Mouse (Mus musculus) embryonic facial prominence, embryonic 11.5 days (tissue): ENCODE measurements around the gene Prkaca. TPM values are rescaled to one million over a fixed set of nuclear protein-coding genes. Genes with fewer than 3 reads are reported as not detected.
A peak's percentile ranks its signal among the peaks of the same experiment; 100 is the strongest.

Experiments used
- ATAC-seq: fragments of 200-750 bp; cut with Nextera tagmentation; replicated peaks from 2 replicates; pipeline ENCODE4 v1.8.0; 2017; ENCODE audit warnings: low read depth; ENCODE audit not compliant: insufficient number of reproducible peaks, low FRiP score, low TSS enrichment
- DNase-seq: peaks from one replicate; pipeline ENCODE4 v3.0.0-alpha.2; 2015; ENCODE audit warnings: low spot score
- H3K27ac ChIP-seq: fragments of 300-500 bp; sonication (generic); replicated peaks from 2 replicates; pipeline ENCODE4 v1.5.1; 2014; ENCODE audit warnings: mild to moderate bottlenecking, low read depth, low read length, control low read depth
- H3K27me3 ChIP-seq: fragments of 300-500 bp; sonication (generic); 2 replicates; pipeline ENCODE4 v1.6.1; 2014; ENCODE audit warnings: mild to moderate bottlenecking, low read length, moderate library complexity, mixed read lengths; ENCODE audit not compliant: control insufficient read depth, insufficient read depth
- H3K36me3 ChIP-seq: fragments of 300-500 bp; sonication (generic); replicated peaks from 2 replicates; pipeline ENCODE4 v1.6.1; 2014; ENCODE audit warnings: low read depth, mild to moderate bottlenecking, low read length, moderate library complexity, mixed read lengths; ENCODE audit not compliant: control insufficient read depth, insufficient read depth
- H3K4me1 ChIP-seq: fragments of 300-500 bp; sonication (generic); 2 replicates; pipeline ENCODE4 v1.6.1; 2014; ENCODE audit warnings: low read length, mixed read lengths; ENCODE audit not compliant: control insufficient read depth, insufficient read depth
- H3K4me2 ChIP-seq: fragments of 300-500 bp; sonication (generic); 2 replicates; pipeline ENCODE4 v1.6.1; 2014; ENCODE audit warnings: low read depth, mild to moderate bottlenecking, control low read depth, low read length, moderate library complexity
- H3K4me3 ChIP-seq: fragments of 300-500 bp; sonication (generic); 2 replicates; pipeline ENCODE4 v1.5.1; 2014; ENCODE audit warnings: low read depth, low read length, control low read depth
- H3K9ac ChIP-seq: fragments of 300-500 bp; sonication (generic); replicated peaks from 2 replicates; pipeline ENCODE4 v1.6.1; 2014; ENCODE audit warnings: mild to moderate bottlenecking, control low read depth, low read length
- H3K9me3 ChIP-seq: fragments of 300-500 bp; sonication (generic); replicated peaks from 2 replicates; pipeline ENCODE4 v1.6.1; 2016; ENCODE audit warnings: mild to moderate bottlenecking, low read length, inconsistent platforms, mixed read lengths; ENCODE audit not compliant: control insufficient read depth
- WGBS: fragments of 180-500 bp; shearing (Covaris S2); extraction: QIAGEN DNeasy Blood & Tissue Kit; methylation state at CpG from one replicate; pipeline ENCODE4 v1.1.7; 2014; 5-methylcytosine and 5-hydroxymethylcytosine counted together
- polyA plus RNA-seq: library from polyadenylated mRNA; unstranded; fragments of >200 nt; fragmentation: Nextera tagmentation; extraction: Ambion mirVana; gene quantifications from 2 replicates; pipeline ENCODE4 v1.2.1, GENCODE M21; 2014

Prkaca gene
- polyA plus RNA-seq, 1 experiment from 2014 or later: 138 TPM

DNA sequence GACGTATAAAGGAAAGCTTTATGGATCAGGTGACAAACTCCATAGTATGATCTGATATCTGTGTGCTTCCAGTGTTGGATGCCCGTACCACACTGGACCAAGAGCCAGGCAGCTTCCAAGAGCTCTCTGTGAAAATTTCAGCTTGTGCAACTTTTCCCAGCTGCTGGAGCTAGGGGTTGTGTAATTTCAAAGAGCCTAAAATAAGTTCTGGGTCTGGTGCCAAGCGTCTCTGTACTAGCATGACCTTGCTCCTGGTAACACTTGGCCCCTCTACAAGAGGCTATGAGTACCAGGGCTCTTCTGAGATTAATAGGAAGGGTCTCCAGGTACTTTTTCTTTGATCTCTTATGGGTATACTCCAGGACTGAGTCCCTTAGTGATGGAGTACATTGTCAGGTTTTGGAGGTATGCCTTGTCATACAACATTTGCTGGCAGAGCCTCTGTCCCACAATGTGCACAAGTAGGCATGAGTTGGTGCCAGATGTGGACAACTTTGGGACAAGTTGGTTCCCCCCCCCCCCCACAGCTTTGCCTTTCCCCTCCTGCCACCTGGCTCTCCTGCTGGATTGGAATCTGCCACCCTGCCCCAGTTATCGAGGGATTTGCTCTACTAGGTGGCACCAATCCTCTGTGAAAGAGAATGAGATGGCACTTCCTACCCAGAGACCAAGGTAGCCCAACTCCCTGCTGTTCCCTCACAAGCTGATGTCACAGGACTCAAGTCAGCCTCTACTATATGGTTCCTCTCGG, 8.6 kb upstream of the Prkaca start:
- H3K36me3 ChIP-seq: no peaks in the 10 kb centered on the region
- no peaks in the 10 kb centered on the region for H3K4me1 ChIP-seq
- H3K4me3 ChIP-seq: no peak overlapping the region
- 84% methylated on average over 5 of the region's 5 CpGs for WGBS
- ATAC-seq: no peak
- H3K27me3 ChIP-seq: no peaks in the 10 kb centered on the region
- DNase-seq: no peak
- H3K27ac ChIP-seq: no peak overlapping the region
- no peaks in the 10 kb centered on the region for H3K9me3 ChIP-seq
- H3K9ac ChIP-seq: no peak overlapping the region
- no peak overlapping the region for H3K4me2 ChIP-seq

DNA sequence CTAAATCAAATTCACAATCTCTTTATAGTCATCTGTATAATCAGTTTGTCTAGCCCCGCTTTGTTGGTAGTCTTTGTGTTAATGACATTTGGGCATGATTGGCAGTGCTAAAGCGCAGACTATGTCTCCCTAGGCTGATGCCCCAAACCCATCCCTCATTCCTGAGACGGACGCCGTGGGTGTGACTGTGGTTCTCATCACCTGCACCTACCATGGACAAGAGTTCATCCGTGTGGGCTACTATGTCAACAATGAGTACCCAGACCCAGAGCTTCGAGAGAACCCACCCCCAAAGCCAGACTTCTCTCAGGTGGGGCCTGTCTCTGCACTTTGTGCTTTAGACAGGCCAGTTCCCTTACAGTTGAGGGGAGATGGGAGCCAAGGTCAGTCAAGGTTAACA, 5.1 kb upstream of the Prkaca start:
- peaks cover 3% of the 10 kb centered on the region; the same call in 1 of the 2 replicates for H3K36me3 ChIP-seq

DNA sequence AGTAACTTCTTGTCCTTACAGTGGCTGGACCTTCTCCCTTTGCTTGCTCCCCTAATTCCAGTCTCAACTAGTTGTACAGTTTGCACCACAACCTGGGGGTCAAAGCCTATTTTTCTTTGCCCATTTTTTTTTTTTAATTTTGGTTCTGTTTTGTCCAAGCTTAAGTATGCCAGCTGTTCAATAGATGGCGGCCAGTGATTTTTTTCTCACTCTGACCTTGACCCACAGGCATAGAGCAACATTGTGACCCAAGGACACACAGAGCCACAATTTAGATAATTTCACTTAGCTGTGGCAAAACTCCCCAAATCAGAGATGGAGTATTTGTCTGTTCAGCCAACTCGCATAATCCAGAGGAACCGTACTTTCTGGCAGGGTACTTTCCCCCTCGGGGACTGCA, 1.7 kb upstream of the Prkaca start:
- Histone ChIP-seq H3K27me3 (no peaks in the 10 kb centered on the region), H3K36me3 (peaks cover 3% of the 10 kb centered on the region; the same call in 1 of the 2 replicates), H3K4me3 (no peak overlapping the region), H3K27ac (no peak overlapping the region), H3K4me1 (no peaks in the 10 kb centered on the region; the same call in 1 of the 2 replicates), H3K4me2 (no peak overlapping the region), H3K9me3 (no peaks in the 10 kb centered on the region), H3K9ac (no peak overlapping the region)
- DNase-seq (no peak), ATAC-seq (no peak)
- WGBS: 89% methylated on average over 4 of the region's 4 CpGs

More for the DNA sequence above, 5.1 kb upstream of the Prkaca start:
- no peaks in the 10 kb centered on the region for H3K27me3 ChIP-seq
- H3K4me3 ChIP-seq: no peak overlapping the region
- no peaks in the 10 kb centered on the region for H3K9me3 ChIP-seq
- H3K4me1 ChIP-seq: no peaks in the 10 kb centered on the region
- ATAC-seq (no peak), DNase-seq (no peak)
- no peak overlapping the region for H3K27ac ChIP-seq
- no peak overlapping the region for H3K4me2 ChIP-seq
- WGBS: 89% methylated on average over 7 of the region's 7 CpGs
- no peak overlapping the region for H3K9ac ChIP-seq

DNA sequence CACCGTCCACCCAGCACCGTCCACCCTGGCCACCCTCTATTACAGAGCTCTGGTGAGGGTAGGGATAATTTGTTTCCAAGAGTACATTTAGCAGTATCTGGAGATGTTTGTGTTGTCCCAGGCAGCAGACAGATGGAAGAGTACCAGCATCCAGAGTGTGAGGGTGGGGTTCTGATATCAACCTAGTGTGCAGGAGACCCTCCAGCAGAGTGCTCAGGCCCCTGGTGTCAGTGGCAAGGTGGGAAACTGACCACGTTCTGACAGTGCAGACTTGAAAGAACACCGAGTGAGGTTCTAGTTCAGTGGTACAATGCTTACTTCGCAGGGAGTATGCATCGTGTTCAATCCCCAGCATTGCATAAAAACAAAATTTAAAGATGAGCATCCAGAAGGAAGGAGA, 1.1 kb upstream of the Prkaca start:
- Histone ChIP-seq H3K4me2 (peak overlapping the region; percentile 91), H3K4me3 (peak overlapping the region; percentile 90), H3K36me3 (peaks cover 3% of the 10 kb centered on the region; the same call in 1 of the 2 replicates), H3K27me3 (no peaks in the 10 kb centered on the region), H3K4me1 (no peaks in the 10 kb centered on the region; the same call in 1 of the 2 replicates), H3K9ac (no peak overlapping the region; the same call in 1 of the 2 replicates), H3K27ac (no peak overlapping the region), H3K9me3 (no peaks in the 10 kb centered on the region)
- DNase-seq (no peak), ATAC-seq (no peak)
- 74% methylated on average over 6 of the region's 6 CpGs for WGBS

DNA sequence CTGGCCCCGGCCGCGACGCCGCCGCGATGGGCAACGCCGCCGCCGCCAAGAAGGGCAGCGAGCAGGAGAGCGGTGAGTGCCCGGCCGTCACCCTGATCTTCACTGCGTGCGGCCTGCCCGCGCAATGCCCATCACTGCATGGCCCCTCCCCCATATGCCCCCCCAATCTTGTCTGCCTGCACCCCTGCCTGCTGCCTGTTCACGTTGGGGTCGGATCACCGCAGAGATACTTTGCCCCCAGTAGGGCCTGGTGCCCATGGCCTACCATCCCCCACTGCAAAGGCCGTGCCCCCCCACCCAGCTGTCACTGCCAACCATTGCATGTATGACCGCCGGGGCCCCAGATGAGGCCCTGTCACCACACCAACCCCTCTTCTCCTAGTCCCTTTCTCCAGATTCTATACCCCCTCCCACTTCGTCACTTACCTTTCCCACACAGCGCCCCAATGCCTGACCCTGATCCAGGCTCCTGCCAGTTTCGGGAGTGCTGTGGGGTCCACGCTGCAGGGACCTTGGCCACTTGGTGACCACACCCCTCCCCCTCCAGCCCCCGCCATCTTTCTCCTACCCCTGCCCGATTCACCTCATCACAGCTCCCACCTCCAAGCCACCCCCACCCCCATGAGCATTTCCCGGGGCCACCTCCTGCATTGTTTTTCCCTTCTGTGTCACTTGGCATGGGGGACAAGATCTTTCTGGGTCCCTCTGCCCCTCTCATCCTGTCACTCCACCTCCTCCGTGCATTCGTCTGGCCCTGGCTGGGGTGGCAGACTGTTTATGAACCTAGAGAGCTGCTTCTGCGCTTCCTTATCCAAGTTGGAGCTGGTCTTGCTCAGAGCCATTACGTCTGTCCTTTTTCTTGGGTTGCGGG, 603 bp downstream of the Prkaca start:
- Histone ChIP-seq H3K9me3 (no peaks in the 10 kb centered on the region), H3K4me3 (peak overlapping the region; percentile 90), H3K4me2 (peak overlapping the region; percentile 93), H3K27ac (no peak overlapping the region), H3K4me1 (peaks cover 3% of the 10 kb centered on the region), H3K9ac (peak overlapping the region; percentile 86), H3K36me3 (peaks cover 3% of the 10 kb centered on the region; the same call in 1 of the 2 replicates), H3K27me3 (no peaks in the 10 kb centered on the region)
- ATAC-seq (peak; percentile 5; the same call in 1 of the 2 replicates), DNase-seq (no peak)
- WGBS: 2% methylated on average over 37 of the region's 37 CpGs

DNA sequence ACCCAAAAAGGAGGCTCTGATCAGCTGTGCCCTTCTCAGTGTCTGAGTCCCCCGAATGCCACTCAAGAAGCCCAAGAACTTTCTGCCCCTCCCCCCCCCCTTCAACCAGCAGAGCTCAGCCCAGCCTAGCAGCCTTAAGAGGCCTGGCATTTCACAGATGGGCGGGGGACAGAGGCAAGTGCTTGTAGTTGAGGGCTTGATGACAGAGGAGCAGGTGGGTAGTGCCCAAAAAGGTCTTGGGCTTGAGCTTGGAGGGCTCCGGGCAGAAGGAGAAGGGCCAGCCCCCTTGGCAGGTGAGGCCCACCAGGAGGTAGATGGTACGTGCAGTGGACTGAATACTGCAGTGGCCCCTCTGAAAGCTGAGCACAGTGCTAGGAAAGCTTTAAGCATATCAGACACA, 1.7 kb downstream of the Prkaca start:
- Histone ChIP-seq H3K4me1 (peaks cover 3% of the 10 kb centered on the region), H3K36me3 (peaks cover 3% of the 10 kb centered on the region; the same call in 1 of the 2 replicates), H3K4me2 (no peak overlapping the region), H3K4me3 (no peak overlapping the region; the same call in 1 of the 2 replicates), H3K9ac (no peak overlapping the region), H3K27ac (no peak overlapping the region), H3K9me3 (no peaks in the 10 kb centered on the region), H3K27me3 (no peaks in the 10 kb centered on the region)
- no peak for DNase-seq
- WGBS: 86% methylated on average over 4 of the region's 4 CpGs
- ATAC-seq: no peak

DNA sequence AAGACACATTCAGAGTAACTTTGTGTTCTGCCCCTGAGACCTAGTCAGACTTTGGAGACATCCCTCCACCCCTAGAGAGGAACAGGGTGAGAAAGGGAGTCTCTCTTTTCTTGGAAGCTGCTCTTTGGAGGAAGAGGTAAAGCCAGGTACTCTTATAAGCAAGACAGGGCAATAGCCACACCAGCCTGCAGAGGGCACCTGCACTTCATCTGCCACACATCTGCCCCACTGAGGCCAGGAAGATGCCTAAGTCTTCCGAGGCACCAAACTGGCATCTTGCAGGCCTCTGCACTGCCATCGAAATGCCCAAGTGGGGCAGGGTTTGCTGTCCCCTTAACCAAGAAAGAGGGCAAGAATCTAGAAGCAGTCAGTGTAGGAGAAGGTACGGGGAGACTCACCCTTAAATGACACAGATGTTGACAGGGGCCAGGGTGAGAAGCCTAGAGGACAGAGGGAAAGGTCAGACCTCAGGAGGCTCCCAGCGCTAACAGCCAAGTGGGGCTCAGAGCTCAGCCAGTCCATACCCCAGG, 3.4 kb downstream of the Prkaca start:
- DNase-seq (no peak), ATAC-seq (no peak)
- Histone ChIP-seq H3K27me3 (no peaks in the 10 kb centered on the region), H3K9me3 (no peaks in the 10 kb centered on the region), H3K4me2 (no peak overlapping the region), H3K4me1 (peaks cover 3% of the 10 kb centered on the region), H3K27ac (no peak overlapping the region), H3K36me3 (no peaks in the 10 kb centered on the region; the same call in 1 of the 2 replicates), H3K9ac (no peak overlapping the region), H3K4me3 (no peak overlapping the region)
- 86% methylated on average over 4 of the region's 4 CpGs for WGBS
